Mouse (Mus musculus): ENCODE measurements at regions not wholly inside any gene's neighbourhood (a gene's known extent, or its start where the extent isn't known, plus 50 kb on each side); places are given as distances from the start of the nearest gene placed in this dataset.
A peak's percentile ranks its signal among the peaks of the same experiment; 100 is the strongest.

DNA sequence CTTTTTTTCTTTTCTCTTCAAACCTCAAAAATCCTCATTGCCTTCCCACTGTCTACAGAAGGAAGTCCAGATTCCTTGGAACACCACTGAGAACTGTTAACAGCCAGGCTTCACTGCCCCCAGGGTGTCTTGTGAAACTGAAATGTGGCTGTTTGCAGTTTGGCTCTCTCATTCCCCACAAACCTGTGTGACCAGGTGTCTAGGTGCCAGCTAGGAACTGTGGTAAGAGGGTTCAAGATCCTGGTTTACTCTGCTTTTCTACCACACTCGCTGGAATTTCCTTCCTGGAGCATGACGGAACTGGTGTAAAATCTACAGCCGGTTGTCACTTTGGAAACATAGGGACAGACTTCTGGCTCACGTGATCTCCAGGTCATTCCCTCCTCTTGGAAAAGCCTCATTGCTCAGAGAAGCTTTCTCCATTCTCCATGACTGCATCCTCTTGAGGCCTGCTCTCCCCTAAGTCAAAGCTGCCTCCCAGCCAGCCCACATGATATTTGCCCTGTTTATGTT, 660.2 kb downstream of the Zfp706 start:
- DNase-seq (ENCODE audit: low spot score in 2 of 2) = no peak

GRCm38 (mm10) chr15:36346126-36346525, 661.4 kb downstream of the Zfp706 start:
- DNase-seq (ENCODE audit: low spot score in 2 of 2) = no peak

DNA sequence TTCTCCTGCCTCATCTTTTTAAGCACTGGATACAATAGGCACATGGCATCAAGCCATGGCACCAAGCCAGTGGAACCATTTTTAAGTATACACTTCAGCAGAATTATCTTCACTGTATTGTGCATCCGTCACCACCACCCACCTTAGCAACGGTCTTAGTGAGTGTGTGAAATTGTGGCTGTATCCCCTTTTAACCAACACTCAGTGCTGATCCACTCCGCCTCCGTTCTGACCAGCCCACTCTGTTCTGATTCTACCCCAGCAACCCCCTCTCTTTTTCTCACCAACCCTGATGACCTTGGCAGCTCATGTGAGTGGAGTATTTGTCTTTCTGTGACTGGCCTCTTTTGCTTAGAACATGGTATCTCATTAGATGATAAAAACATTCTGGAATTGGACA, 662.2 kb downstream of the Zfp706 start:
- DNase-seq (ENCODE audit: low spot score in 2 of 2) = peak; percentile 29 to 35

- no peak for DNase-seq (ENCODE audit: low spot score in 2 of 2)
These were observed 667.5 kb downstream of the Zfp706 start for GRCm38 (mm10) chr15:36339971-36340550.

DNA sequence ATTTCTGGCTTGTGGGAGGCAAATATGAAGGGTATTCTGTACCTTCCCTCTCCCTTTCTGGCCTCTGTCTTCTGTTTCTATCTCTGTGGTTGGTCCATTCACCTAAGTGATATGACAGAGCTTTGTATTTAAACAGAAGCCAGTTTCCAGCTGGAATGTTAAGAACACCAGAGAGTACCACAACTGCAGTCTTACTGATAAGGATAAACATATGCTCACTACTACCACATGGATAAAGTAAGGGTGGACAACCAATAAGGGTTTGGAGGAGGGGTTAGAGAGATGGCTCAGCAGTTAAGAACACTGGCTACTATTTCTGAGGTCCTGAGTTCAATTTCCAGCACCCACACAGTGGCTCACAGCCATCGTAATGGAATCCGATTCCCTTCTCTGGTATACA, 668.8 kb downstream of the Zfp706 start:
- DNase-seq (ENCODE audit: low spot score in 2 of 2) = no peak

- DNase-seq (ENCODE audit: low spot score in 2 of 2) = no peak
These were observed 670.7 kb downstream of the Zfp706 start for GRCm38 (mm10) chr15:36336857-36337256.

- no peak for DNase-seq (ENCODE audit: low spot score in 2 of 2)
These were observed 672.5 kb downstream of the Zfp706 start for GRCm38 (mm10) chr15:36335116-36335515.

DNA sequence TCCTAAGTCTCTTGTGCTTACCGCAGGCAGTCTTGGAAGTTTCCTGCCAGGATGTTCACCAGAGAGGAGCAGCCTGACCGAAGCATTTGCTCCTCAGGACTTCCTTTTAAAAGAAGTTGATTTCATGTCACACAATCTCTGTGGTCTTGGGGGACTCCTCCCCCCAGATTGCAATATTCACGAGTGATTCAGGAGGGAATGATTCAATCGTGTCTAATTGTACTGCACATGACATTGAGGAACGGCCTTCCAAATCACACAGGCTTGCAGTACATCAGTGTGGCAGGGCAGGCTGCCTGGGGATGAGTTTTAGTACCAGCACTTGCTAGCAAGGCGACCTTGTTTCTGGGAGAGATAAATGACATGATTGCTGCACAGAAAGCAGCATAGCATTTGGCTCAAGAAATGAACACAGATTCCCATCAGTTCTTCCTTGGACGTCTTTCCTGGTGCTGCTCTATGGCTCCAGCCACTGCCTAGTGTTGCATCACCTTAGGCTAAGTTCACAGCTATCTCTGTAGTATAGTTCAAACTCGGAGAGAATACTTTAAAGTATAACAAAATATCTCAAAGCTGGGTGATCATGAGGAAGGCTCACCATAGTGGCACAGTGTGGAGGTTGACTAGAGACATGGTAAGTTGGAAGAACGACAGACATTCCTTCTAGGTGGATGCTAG, 673.0 kb downstream of the Zfp706 start:
- DNase-seq (ENCODE audit: low spot score in 2 of 2) = no peak

DNA sequence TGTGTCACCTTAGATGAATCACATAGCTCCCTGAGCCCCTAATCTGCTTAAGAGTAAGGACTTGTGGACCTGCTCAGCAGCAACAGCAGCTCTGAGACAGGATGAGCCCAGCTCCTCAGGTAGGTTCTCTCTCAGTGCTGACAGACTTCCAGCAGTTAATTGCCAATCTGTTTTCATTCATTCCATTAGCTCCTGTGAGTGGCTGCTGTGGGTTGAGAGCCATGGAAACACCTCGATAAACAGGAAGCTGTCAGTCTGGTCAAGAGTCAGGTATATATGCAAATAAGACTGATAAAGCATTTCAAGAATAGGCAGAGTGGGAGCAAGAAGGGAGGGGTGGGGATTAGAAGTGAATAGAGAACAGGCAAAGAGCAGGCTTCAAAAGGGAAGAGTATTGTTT, 673.7 kb downstream of the Zfp706 start:
- DNase-seq (ENCODE audit: low spot score in 2 of 2) = no peak

- DNase-seq (ENCODE audit: low spot score in 2 of 2) = no peak
These were observed 674.3 kb downstream of the Zfp706 start for GRCm38 (mm10) chr15:36333265-36333664.
